Mouse (Mus musculus): ENCODE results near the gene Eef1e1. TPM values are rescaled to one million over a fixed set of nuclear protein-coding genes. Genes with fewer than 3 reads are reported as not detected.

Gene Eef1e1
- polyA plus RNA-seq, 1 experiment from 2014 or later: 88.8 TPM

GRCm38 (mm10) chr13:38600811-38601210 is 58.0 kb downstream of the Eef1e1 start:
- ATAC-seq (ENCODE audit: low read depth): no peak
- no peak overlapping the region for H3K9ac ChIP-seq
- 86% methylated on average over 11 of the region's 11 CpGs for WGBS

GRCm38 (mm10) chr13:38597076-38597475 is 61.8 kb downstream of the Eef1e1 start:
- WGBS: 80% methylated on average over 3 of the region's 3 CpGs
- Histone ChIP-seq H3K4me2 (no peak overlapping the region), H3K9me3 (no peaks in the 10 kb centered on the region), H3K4me3 (no peak overlapping the region), H3K27ac (replicated peaks) (no peak overlapping the region), H3K4me1 (replicated peaks) (no peaks in the 10 kb centered on the region), H3K9ac (no peak overlapping the region), H3K27me3 (no peaks in the 10 kb centered on the region), H3K36me3 (peaks cover 4% of the 10 kb centered on the region; the same call in 1 of the 2 replicates)
- ATAC-seq (ENCODE audit: low read depth): no peak

More at GRCm38 (mm10) chr13:38600811-38601210, 58.0 kb downstream of the Eef1e1 start:
- Histone ChIP-seq H3K27me3 (no peaks in the 10 kb centered on the region), H3K4me2 (no peak overlapping the region), H3K9me3 (no peaks in the 10 kb centered on the region), H3K4me3 (no peak overlapping the region), H3K36me3 (peaks cover 18% of the 10 kb centered on the region), H3K4me1 (replicated peaks) (no peaks in the 10 kb centered on the region), H3K27ac (replicated peaks) (no peak overlapping the region)

- ATAC-seq (ENCODE audit: low read depth): no peak
- H3K9ac ChIP-seq: no peak overlapping the region
- no peak overlapping the region for H3K27ac ChIP-seq (replicated peaks)
- no peak overlapping the region for H3K4me2 ChIP-seq
- no peaks in the 10 kb centered on the region for H3K4me1 ChIP-seq (replicated peaks)
- 0 out of 2 replicates have a peak, but pooled peaks cover 3% of the 10 kb centered on the region for H3K36me3 ChIP-seq
- 91% methylated on average over 4 of the region's 4 CpGs for WGBS
- H3K9me3 ChIP-seq: no peaks in the 10 kb centered on the region
- no peaks in the 10 kb centered on the region for H3K27me3 ChIP-seq
- no peak overlapping the region for H3K4me3 ChIP-seq
These were observed 62.4 kb downstream of the Eef1e1 start for GRCm38 (mm10) chr13:38596461-38596860.

Other genes with a start within 250 kb of the Eef1e1 start
- 91.2 and 104 TPM in 2 replicates for gene Txndc5, start 130.2 kb downstream of the Eef1e1 start, polyA plus RNA-seq (2015; fragmentation: Nextera tagmentation; extraction: Ambion mirVana)
- gene Bloc1s5, start 23.9 kb downstream of the Eef1e1 start, polyA plus RNA-seq (2015; fragmentation: Nextera tagmentation; extraction: Ambion mirVana): 22.9 and 26.1 TPM in 2 replicates

Measured in neural tube, embryonic 13.5 days (tissue).